ENCODE assay signal across 28 mouse cellular contexts in genomic region chr6:91779206-91779605, GRCm38 (mm10). TPM values are rescaled to one million over a fixed set of nuclear protein-coding genes. Genes with fewer than 3 reads are reported as not detected.
DNase-seq lines count a peak whose midpoint lies in the region; ATAC-seq and TF ChIP-seq lines count a peak whose summit lies in the region.
"Had no signal": no experiment of that assay in that cellular context is flagged by ENCODE, and none has a peak within 500 bp of the region (broad histone marks: within the 10 kb centered on the region; RNA-seq: fewer than 3 reads in every experiment).

No protein-coding gene starts in this region.

- no peaks in the 10 kb centered on the region for H3K27me3 ChIP-seq in lung, postnatal 0 days (replicated peaks; ENCODE audit: insufficient read depth, low read length)
- H3K27me3 ChIP-seq: embryonic facial prominence, embryonic 13.5 days; embryonic facial prominence, embryonic 15.5 days had no signal

- no peak overlapping the region for H3K4me3 ChIP-seq in gastrocnemius, adult 2 months
- H3K4me3 ChIP-seq in lung, postnatal 0 days (ENCODE audit: low read depth, low read length), result no peak overlapping the region
- H3K4me3 ChIP-seq: embryonic facial prominence, embryonic 13.5 days; embryonic facial prominence, embryonic 15.5 days; erythroblast, embryonic 14.5 days; forebrain, embryonic 10.5 days; forebrain, embryonic 12.5 days had no signal

- H3K36me3 ChIP-seq in lung, postnatal 0 days (ENCODE audit: insufficient read depth, low read length), result no peaks in the 10 kb centered on the region
- H3K36me3 ChIP-seq: embryonic facial prominence, embryonic 13.5 days; embryonic facial prominence, embryonic 15.5 days; forebrain, embryonic 10.5 days; forebrain, embryonic 12.5 days; G1E had no signal

- H3K9me3 ChIP-seq in lung, postnatal 0 days (ENCODE audit: low read length), result no peaks in the 10 kb centered on the region
- H3K9me3 ChIP-seq: embryonic facial prominence, embryonic 13.5 days; embryonic facial prominence, embryonic 15.5 days; forebrain, embryonic 10.5 days; forebrain, embryonic 12.5 days; G1E had no signal

- no peak for TF ChIP-seq EP300 in lung, postnatal 0 days (IDR thresholded peaks at IDR 0.05)

- H3K4me1 ChIP-seq in lung, postnatal 0 days (ENCODE audit: insufficient read depth, low read depth, low read length), result no peaks in the 10 kb centered on the region
- H3K4me1 ChIP-seq: forebrain, embryonic 12.5 days had no signal

- intact Hi-C loops in gastrocnemius, adult 2 months (cut with DNase I), result loop anchor here (5.0 kb wide), 1 partner anchor 288 kb away; no protein-coding TSS in a partner anchor
- intact Hi-C loops in gastrocnemius, postnatal 14 days (cut with DNase I; ENCODE audit: low total_unique reads), result loop anchor here (10.0 kb wide), 1 partner anchor 286 kb away; no protein-coding TSS in a partner anchor

- H3K4me2 ChIP-seq in lung, postnatal 0 days (replicated peaks; ENCODE audit: low read depth, low read length), result no peak overlapping the region
- H3K4me2 ChIP-seq: embryonic facial prominence, embryonic 13.5 days; embryonic facial prominence, embryonic 15.5 days; forebrain, embryonic 12.5 days had no signal

- peak; percentile 70 for DNase-seq in gastrocnemius, adult 2 months
- DNase-seq in gastrocnemius, adult 8-10 months (ENCODE audit: low spot score in 2 of 2), result no peak
- peak; percentile 58 for DNase-seq in gastrocnemius, postnatal 14 days
- DNase-seq in gastrocnemius, postnatal 4 days (ENCODE audit: low spot score in 2 of 2), result no peak
- peak; percentile 9 for DNase-seq in lung, postnatal 36 days
- no peak for DNase-seq in lung, postnatal 0 days (ENCODE audit: low spot score)
- DNase-seq: adrenal gland, adult 2 months; adrenal gland, postnatal 10 days; adrenal gland, postnatal 25 days; B cell, adult 2 months; cerebellum, adult 11 months; cerebellum, adult 18-20 months; cerebellum, adult 8-10 months; cerebellum, adult 9-11 months; cerebellum, postnatal 14 days; cerebellum, postnatal 36 days; embryo, embryonic 11 days had no signal

- H3K9ac ChIP-seq in lung, postnatal 0 days (replicated peaks; ENCODE audit: low read depth), result no peak overlapping the region
- H3K9ac ChIP-seq: embryonic facial prominence, embryonic 13.5 days; embryonic facial prominence, embryonic 15.5 days; forebrain, embryonic 12.5 days had no signal

- no peak for TF ChIP-seq CTCF in gastrocnemius, adult 2 months (IDR thresholded peaks at IDR 0.05)
- TF ChIP-seq CTCF in lung, postnatal 0 days (IDR thresholded peaks at IDR 0.05), result no peak

- WGBS in lung, postnatal 0 days, result 50% methylated on average over 8 of the region's 9 CpGs

- ATAC-seq in lung, postnatal 0 days, result no peak
- ATAC-seq: CD4-positive, CD25-positive, alpha-beta regulatory T cell, adult 4 months; forebrain, embryonic 14.5 days; forebrain, embryonic 16.5 days had no signal

- peak overlapping the region; percentile 16; the same call in 1 of the 2 replicates for H3K27ac ChIP-seq in gastrocnemius, adult 2 months
- H3K27ac ChIP-seq in lung, postnatal 0 days (ENCODE audit: low read length), result no peak overlapping the region
- H3K27ac ChIP-seq: embryonic facial prominence, embryonic 13.5 days; embryonic facial prominence, embryonic 15.5 days; forebrain, embryonic 10.5 days; forebrain, embryonic 12.5 days had no signal

RNA-seq across cellular contexts. Expression of gene Grip2, which starts 47.8 kb away (rescaled TPM):
- 1 to 10 TPM; 4.5 to 5.2 TPM for total RNA-seq in gastrocnemius, adult 2 months (2021)
- total RNA-seq in gastrocnemius, adult 8-10 months (2022), result 1 to 10 TPM in 3 of 4 experiments, under 1 TPM in 1; 0.92 to 2.8 (median 2.2) TPM
- 1 to 10 TPM; 2.6 to 4.0 TPM for total RNA-seq in gastrocnemius, postnatal 14 days (2021)
- 10 to 100 TPM; 14.6 to 18.4 TPM for total RNA-seq in gastrocnemius, postnatal 4 days (2021)
- 0.16 and 0.35 TPM in 2 replicates for polyA plus RNA-seq in lung, postnatal 0 days (2015; fragmentation: Nextera tagmentation; extraction: Ambion mirVana)
- total RNA-seq: CH12.LX; common myeloid progenitor, adult 5-6 weeks had no signal
- polyA plus RNA-seq: erythroblast, embryonic 14.5 days; G1E had no signal

Comparison
In these comparisons a context has a peak if more than half of its experiments do, and no peak if none do; other contexts are left out.
1. DNase-seq: peak in gastrocnemius, adult 2 months (single experiment), gastrocnemius, postnatal 14 days (single experiment) and lung, postnatal 36 days (single experiment); none in gastrocnemius, adult 8-10 months (0 of 2), gastrocnemius, postnatal 4 days (0 of 2) and lung, postnatal 0 days (single experiment).